Mouse (Mus musculus): ENCODE data around the gene 4933415F23Rik. TPM values are rescaled to one million over a fixed set of nuclear protein-coding genes. Genes with fewer than 3 reads are reported as not detected.
"Not testable (repeated sequence)": the region's sequence is repeated elsewhere in the genome, so short reads cannot be mapped to it uniquely, and the experiment has no call there.

Gene 4933415F23Rik
- polyA plus RNA-seq (2016; fragmentation: Nextera tagmentation; extraction: Ambion mirVana), result not detected in 2 replicates

- Histone ChIP-seq H3K4me1 (peaks cover 6% of the 10 kb centered on the region; the same call in 1 of the 2 replicates), H3K27ac (no peak within 1 kb of the TSS), H3K27me3 (ENCODE audit: poor library complexity, severe bottlenecking) (no peaks in the 10 kb centered on the region), H3K9me3 (peaks cover 4% of the 10 kb centered on the region; the same call in 1 of the 2 replicates), H3K4me3 (no peak within 1 kb of the TSS), H3K36me3 (replicated peaks) (no peaks in the 10 kb centered on the region)
- no peak for DNase-seq (ENCODE audit: extremely low spot score, low spot score)
- 96% methylated on average over 20 of the region's 20 CpGs for WGBS
Observed at GRCm38 (mm10) chr1:23102021-23102420, at the start of gene 4933415F23Rik. Gene 4933415F23Rik (minus strand): TSS chr1:23102253.

GRCm38 (mm10) chr1:23151722-23152121 lies 49.7 kb upstream of the 4933415F23Rik start:
- WGBS, result 90% methylated on average over 1 of the region's 1 CpGs

GRCm38 (mm10) chr1:23146198-23146873 lies 44.3 kb upstream of the 4933415F23Rik start:
- no peaks in the 10 kb centered on the region for H3K4me1 ChIP-seq
- no peaks in the 10 kb centered on the region for H3K27me3 ChIP-seq (ENCODE audit: poor library complexity, severe bottlenecking)
- no peak overlapping the region for H3K4me3 ChIP-seq
- H3K36me3 ChIP-seq (replicated peaks), result no peaks in the 10 kb centered on the region
- no peak for DNase-seq (ENCODE audit: extremely low spot score, low spot score)
- 83% methylated on average over 5 of the region's 5 CpGs for WGBS
- no peak overlapping the region for H3K27ac ChIP-seq
- no peaks in the 10 kb centered on the region for H3K9me3 ChIP-seq

More at GRCm38 (mm10) chr1:23151722-23152121, 49.7 kb upstream of the 4933415F23Rik start:
- no peak overlapping the region for H3K4me3 ChIP-seq
- no peak for DNase-seq (ENCODE audit: extremely low spot score, low spot score)
- H3K4me1 ChIP-seq, result no peaks in the 10 kb centered on the region
- H3K36me3 ChIP-seq (replicated peaks), result no peaks in the 10 kb centered on the region
- no peaks in the 10 kb centered on the region for H3K27me3 ChIP-seq (ENCODE audit: poor library complexity, severe bottlenecking)
- H3K9me3 ChIP-seq, result no peaks in the 10 kb centered on the region
- H3K27ac ChIP-seq, result no peak overlapping the region

- H3K27ac ChIP-seq, result no peak overlapping the region
- H3K9me3 ChIP-seq, result no peaks in the 10 kb centered on the region
- no peaks in the 10 kb centered on the region for H3K27me3 ChIP-seq (ENCODE audit: poor library complexity, severe bottlenecking)
- H3K36me3 ChIP-seq (replicated peaks), result no peaks in the 10 kb centered on the region
- WGBS, result 87% methylated on average over 10 of the region's 10 CpGs
- DNase-seq (ENCODE audit: extremely low spot score, low spot score), result no peak
- H3K4me3 ChIP-seq, result no peak overlapping the region
- H3K4me1 ChIP-seq, result no peaks in the 10 kb centered on the region
Observed at GRCm38 (mm10) chr1:23141121-23141811, 39.2 kb upstream of the 4933415F23Rik start.

- not testable (repeated sequence) for DNase-seq (ENCODE audit: extremely low spot score, low spot score); H3K4me3 ChIP-seq
- WGBS, result 0% methylated on average over 1 of the region's 1 CpGs
Observed at GRCm38 (mm10) chr1:23140530-23140929, 38.5 kb upstream of the 4933415F23Rik start.

GRCm38 (mm10) chr1:23120901-23121300 lies 18.8 kb upstream of the 4933415F23Rik start:
- Histone ChIP-seq H3K27ac (no peak overlapping the region), H3K27me3 (ENCODE audit: poor library complexity, severe bottlenecking) (no peaks in the 10 kb centered on the region), H3K4me3 (no peak overlapping the region), H3K9me3 (no peaks in the 10 kb centered on the region), H3K36me3 (replicated peaks) (no peaks in the 10 kb centered on the region), H3K4me1 (no peaks in the 10 kb centered on the region)
- no peak for DNase-seq (ENCODE audit: extremely low spot score, low spot score)
- WGBS, result 83% methylated on average over 4 of the region's 4 CpGs

More at GRCm38 (mm10) chr1:23140530-23140929, 38.5 kb upstream of the 4933415F23Rik start:
- not testable (repeated sequence) for H3K27ac ChIP-seq; H3K9me3 ChIP-seq; H3K4me1 ChIP-seq; H3K36me3 ChIP-seq (replicated peaks); H3K27me3 ChIP-seq (ENCODE audit: poor library complexity, severe bottlenecking)

GRCm38 (mm10) chr1:23119406-23119805 lies 17.4 kb upstream of the 4933415F23Rik start:
- Histone ChIP-seq H3K4me3 (no peak overlapping the region), H3K36me3 (replicated peaks) (no peaks in the 10 kb centered on the region), H3K4me1 (no peaks in the 10 kb centered on the region), H3K27ac (no peak overlapping the region), H3K9me3 (no peaks in the 10 kb centered on the region), H3K27me3 (ENCODE audit: poor library complexity, severe bottlenecking) (no peaks in the 10 kb centered on the region)
- no peak for DNase-seq (ENCODE audit: extremely low spot score, low spot score)
- WGBS, result 66% methylated on average over 4 of the region's 4 CpGs

- H3K4me3 ChIP-seq, result no peak overlapping the region
- H3K27ac ChIP-seq, result no peak overlapping the region
- H3K4me1 ChIP-seq, result no peaks in the 10 kb centered on the region
- 73% methylated on average over 3 of the region's 3 CpGs for WGBS
- no peaks in the 10 kb centered on the region for H3K36me3 ChIP-seq (replicated peaks)
- no peaks in the 10 kb centered on the region for H3K27me3 ChIP-seq (ENCODE audit: poor library complexity, severe bottlenecking)
- H3K9me3 ChIP-seq, result no peaks in the 10 kb centered on the region
- no peak for DNase-seq (ENCODE audit: extremely low spot score, low spot score)
Observed at GRCm38 (mm10) chr1:23117423-23117822, 15.4 kb upstream of the 4933415F23Rik start.

- Histone ChIP-seq H3K4me1 (peaks cover 10% of the 10 kb centered on the region; the same call in 1 of the 2 replicates), H3K36me3 (replicated peaks) (no peaks in the 10 kb centered on the region), H3K27me3 (ENCODE audit: poor library complexity, severe bottlenecking) (no peaks in the 10 kb centered on the region), H3K27ac (no peak overlapping the region), H3K9me3 (no peaks in the 10 kb centered on the region), H3K4me3 (no peak overlapping the region)
- DNase-seq (ENCODE audit: extremely low spot score, low spot score), result no peak
- WGBS, result 92% methylated on average over 1 of the region's 1 CpGs
Observed at GRCm38 (mm10) chr1:23109191-23109590, 7.1 kb upstream of the 4933415F23Rik start.

GRCm38 (mm10) chr1:23102881-23103280 lies 828 bp upstream of the 4933415F23Rik start:
- H3K36me3 ChIP-seq (replicated peaks), result no peaks in the 10 kb centered on the region
- H3K27ac ChIP-seq, result no peak overlapping the region
- no peak for DNase-seq (ENCODE audit: extremely low spot score, low spot score)
- WGBS, result 86% methylated on average over 4 of the region's 4 CpGs
- no peaks in the 10 kb centered on the region for H3K27me3 ChIP-seq (ENCODE audit: poor library complexity, severe bottlenecking)
- H3K4me1 ChIP-seq, result peaks cover 6% of the 10 kb centered on the region; the same call in 1 of the 2 replicates
- H3K4me3 ChIP-seq, result no peak overlapping the region
- peaks cover 4% of the 10 kb centered on the region; the same call in 1 of the 2 replicates for H3K9me3 ChIP-seq

GRCm38 (mm10) chr1:23099791-23100190 lies 2.3 kb downstream of the 4933415F23Rik start:
- 76% methylated on average over 1 of the region's 1 CpGs for WGBS
- peaks cover 3% of the 10 kb centered on the region; the same call in 1 of the 2 replicates for H3K4me1 ChIP-seq
- no peak for DNase-seq (ENCODE audit: extremely low spot score, low spot score)
- peaks cover 4% of the 10 kb centered on the region; the same call in 1 of the 2 replicates for H3K9me3 ChIP-seq
- no peaks in the 10 kb centered on the region for H3K36me3 ChIP-seq (replicated peaks)
- no peak overlapping the region for H3K27ac ChIP-seq
- H3K4me3 ChIP-seq, result no peak overlapping the region
- no peaks in the 10 kb centered on the region for H3K27me3 ChIP-seq (ENCODE audit: poor library complexity, severe bottlenecking)

GRCm38 (mm10) chr1:23098451-23098850 lies 3.6 kb downstream of the 4933415F23Rik start:
- 94% methylated on average over 2 of the region's 2 CpGs for WGBS
- H3K4me1 ChIP-seq, result no peaks in the 10 kb centered on the region
- H3K36me3 ChIP-seq (replicated peaks), result no peaks in the 10 kb centered on the region
- H3K9me3 ChIP-seq, result peaks cover 4% of the 10 kb centered on the region; the same call in 1 of the 2 replicates
- H3K27me3 ChIP-seq (ENCODE audit: poor library complexity, severe bottlenecking), result no peaks in the 10 kb centered on the region
- DNase-seq (ENCODE audit: extremely low spot score, low spot score), result no peak
- H3K4me3 ChIP-seq, result no peak overlapping the region
- H3K27ac ChIP-seq, result no peak overlapping the region

- Histone ChIP-seq H3K4me1 (no peaks in the 10 kb centered on the region), H3K27me3 (ENCODE audit: poor library complexity, severe bottlenecking) (no peaks in the 10 kb centered on the region), H3K36me3 (replicated peaks) (no peaks in the 10 kb centered on the region), H3K4me3 (no peak overlapping the region), H3K9me3 (peaks cover 4% of the 10 kb centered on the region; the same call in 1 of the 2 replicates), H3K27ac (no peak overlapping the region)
- 88% methylated on average over 4 of the region's 4 CpGs for WGBS
- no peak for DNase-seq (ENCODE audit: extremely low spot score, low spot score)
Observed at GRCm38 (mm10) chr1:23097996-23098395, 4.1 kb downstream of the 4933415F23Rik start.

Data from forebrain, embryonic 10.5 days (tissue).